Mouse (Mus musculus): ENCODE measurements around the gene Fam19a5.

DNA sequence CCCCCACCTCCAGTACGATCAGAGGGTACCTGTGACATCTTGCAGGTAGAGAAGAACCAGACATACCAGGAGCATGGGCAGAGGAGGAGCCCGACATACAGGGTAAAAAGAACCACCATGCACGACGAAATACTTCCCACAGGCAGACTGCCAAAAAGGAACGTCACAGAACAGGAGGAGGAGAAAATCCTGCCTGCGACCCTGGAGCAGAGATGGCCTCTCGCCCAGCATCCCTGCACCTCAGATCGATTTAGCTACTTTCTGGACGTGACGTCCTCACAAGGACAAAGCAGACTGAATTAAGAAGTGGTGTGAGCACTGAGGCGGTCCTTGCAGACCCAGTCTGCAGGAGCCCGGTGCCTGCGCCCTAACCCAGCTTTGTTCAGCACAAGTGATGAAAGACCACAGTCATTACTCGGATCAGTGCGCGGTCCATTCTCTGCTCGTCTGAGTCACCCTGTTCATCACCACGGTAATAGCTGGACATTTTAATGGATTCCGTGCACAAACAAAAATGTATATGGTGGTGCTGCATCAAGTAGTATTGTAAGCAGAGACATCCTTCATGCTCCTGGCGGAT, 182.6 kb downstream of the Fam19a5 start:
- TF ChIP-seq CTCF (IDR thresholded peaks at IDR 0.05; ENCODE audit: extremely low read depth, insufficient read depth, insufficient read length, insufficient replicate concordance) (no peak), POLR2A (IDR thresholded peaks at IDR 0.05; ENCODE audit: low read depth, low read length) (no peak)
